Mouse (Mus musculus) CH12.LX (cell line): ENCODE results near the gene Prpf19.

Experiments used
- JUND ChIP-seq: conservative IDR thresholded peaks from 2 replicates; pipeline ENCODE4 v1.6.1; 2011; ENCODE audit warnings: low read depth, low read length, improper control_type of control experiment
- POLR2A ChIP-seq: IDR thresholded peaks from 2 replicates; pipeline ENCODE4 v1.6.1; 2011; ENCODE audit warnings: low read depth, mild to moderate bottlenecking, improper control_type of control experiment, low read length

GRCm38 (mm10) chr19:10878201-10878837 is 16.7 kb upstream of the Prpf19 start:
- TF ChIP-seq JUND (no peak), POLR2A (no peak)
